Mouse (Mus musculus) lung, postnatal 25 days (tissue): ENCODE results near the gene Kcnrg.
A peak's percentile ranks its signal among the peaks of the same experiment; 100 is the strongest.

Experiments
- DNase-seq: peaks from one replicate; pipeline ENCODE4 v3.0.0; 2022; ENCODE audit warnings: low spot score

Gene Kcnrg

GRCm38 (mm10) chr14:61645547-61645946 is 38.3 kb downstream of the Kcnrg start:
- no peak for DNase-seq

DNA sequence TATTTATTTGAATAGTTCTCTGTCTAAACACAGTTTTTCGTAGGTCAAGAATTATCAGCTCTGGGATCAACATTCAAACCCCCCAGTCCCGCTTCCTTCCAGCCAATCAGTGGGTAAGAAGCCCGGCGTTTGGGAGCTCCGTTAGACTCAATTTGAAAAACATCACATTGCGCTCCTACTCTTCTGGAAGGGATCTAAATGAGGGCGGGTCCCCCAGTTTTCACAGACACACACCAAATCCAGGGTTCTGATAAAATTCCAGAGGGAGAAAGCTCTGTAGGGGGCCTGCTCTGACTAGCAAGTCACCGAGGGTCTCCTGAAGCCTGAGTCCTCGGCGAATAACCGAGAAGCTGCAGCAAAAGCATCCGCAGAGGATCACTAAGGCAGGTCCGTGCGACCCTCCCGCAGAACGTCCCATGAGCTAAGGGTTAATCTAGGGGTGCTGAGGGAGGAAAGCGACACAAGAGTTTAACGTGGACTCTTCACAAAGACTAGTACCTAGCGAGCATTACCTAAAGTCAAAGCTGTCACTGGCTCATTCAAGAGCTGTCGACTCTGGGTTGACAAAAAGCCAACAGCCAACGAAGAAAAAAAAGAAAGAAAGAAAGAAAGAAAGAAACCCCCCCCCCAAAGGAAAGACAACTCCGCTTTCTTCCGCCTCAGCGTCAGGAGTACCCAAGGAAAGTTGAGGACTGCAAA is 40.1 kb downstream of the Kcnrg start:
- peak; percentile 27 for DNase-seq

DNA sequence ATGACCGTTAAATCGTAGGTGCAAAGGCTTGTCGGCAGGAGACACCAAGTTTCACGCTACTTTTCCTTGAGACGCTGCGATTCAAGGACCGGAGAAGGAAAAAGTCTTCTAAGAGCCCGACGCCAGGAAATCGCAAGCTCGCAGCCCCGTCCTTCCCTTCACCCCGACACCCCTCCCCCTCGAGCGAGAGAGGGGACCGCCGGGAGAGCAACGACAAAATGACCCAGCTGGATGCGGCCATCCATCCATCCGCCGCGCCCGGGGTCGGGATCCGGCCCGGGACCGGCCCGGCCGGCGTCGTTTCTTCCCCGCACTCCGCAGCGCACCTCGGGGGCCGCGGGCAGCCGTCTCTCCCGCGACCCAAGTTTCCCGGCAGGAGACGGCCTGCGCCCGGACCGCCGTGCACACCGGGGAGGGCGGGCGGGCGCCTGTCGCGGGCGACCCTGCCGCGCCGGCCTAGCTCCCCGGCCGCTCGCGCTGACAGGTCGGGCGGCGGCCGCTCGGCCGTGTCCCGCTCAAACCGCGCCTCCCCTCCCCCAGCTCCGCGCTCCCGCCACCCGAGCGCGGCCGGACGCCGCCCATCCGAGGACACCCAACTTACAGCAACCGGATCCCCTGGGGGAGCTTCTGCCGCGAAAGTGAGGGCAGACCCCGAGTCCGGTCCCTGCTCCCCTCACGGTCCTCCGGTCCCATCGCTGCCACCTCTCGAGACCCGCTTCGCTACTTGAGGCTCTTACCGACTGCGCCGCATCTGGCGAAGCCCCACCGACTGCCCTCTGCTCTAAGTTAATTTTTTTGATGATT is 40.8 kb downstream of the Kcnrg start:
- DNase-seq = peak; percentile 32

DNA sequence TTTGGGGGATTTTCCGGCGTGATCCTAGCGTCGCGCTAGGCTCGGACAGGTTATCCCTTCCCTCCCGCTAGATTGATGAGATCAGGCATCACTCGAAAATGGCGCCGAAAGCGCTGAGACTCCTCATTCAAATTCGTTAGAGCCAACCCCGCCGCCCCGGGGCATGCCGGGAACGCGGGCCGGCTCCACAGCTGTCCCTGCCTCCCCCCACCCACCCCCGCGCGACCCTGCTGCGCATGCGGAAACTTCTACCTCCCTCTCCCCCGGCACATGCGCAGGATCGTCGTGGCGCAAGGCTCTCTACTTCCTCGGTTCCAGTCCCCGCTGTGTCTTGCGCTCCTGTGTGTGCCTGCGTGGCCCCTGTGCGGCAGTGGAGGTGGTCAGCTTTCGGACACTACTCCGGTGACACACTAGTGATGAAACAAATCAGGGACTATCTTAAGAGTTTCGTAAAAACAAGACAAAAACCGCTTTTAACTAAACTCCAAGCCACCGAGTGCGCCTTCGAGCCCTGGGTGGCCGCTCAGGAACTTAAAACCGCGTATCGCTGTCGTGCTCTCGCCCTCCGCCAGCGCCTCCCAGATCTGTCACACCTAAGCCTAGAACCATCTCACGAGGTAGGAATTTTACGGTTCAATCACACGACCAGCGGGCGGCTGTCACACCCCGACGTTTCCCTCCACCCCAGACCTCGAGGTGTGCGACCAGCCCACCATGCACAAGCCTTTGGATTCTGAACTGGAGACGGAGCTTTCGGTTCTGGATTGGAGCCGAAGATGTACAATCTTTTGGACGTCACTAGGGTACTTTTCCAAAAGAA is 41.6 kb downstream of the Kcnrg start:
- DNase-seq = peak; percentile 96

- peak; percentile 56 for DNase-seq
These were observed 43.2 kb downstream of the Kcnrg start for GRCm38 (mm10) chr14:61650291-61650960.

- DNase-seq = no peak
These were observed 49.2 kb downstream of the Kcnrg start for GRCm38 (mm10) chr14:61656469-61656868.

- DNase-seq = no peak
These were observed 54.2 kb downstream of the Kcnrg start for GRCm38 (mm10) chr14:61661496-61661895.

DNA sequence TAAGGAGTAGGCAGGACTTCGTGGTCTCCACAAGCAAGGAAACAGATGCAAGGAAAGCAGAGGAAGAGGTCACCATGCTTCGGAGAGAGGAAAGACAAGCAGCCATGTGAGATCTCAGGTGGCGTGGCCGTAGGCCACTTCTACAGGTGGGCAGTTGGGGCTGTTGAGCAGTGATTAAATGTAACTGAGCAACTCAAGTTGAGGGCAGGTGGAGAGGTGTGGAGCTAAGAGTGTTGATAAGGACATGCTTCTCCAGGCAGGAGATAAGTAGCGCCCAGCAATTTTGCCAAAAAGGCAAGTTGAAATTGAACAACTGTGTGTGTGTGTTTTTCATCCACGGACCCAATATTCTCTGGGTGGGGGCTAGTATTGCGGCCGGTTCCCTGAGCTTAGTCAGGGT is 55.0 kb downstream of the Kcnrg start:
- DNase-seq = no peak
